Mouse (Mus musculus) stomach, postnatal 0 days (tissue): ENCODE measurements at regions not wholly inside any gene's neighbourhood (a gene's known extent, or its start where the extent isn't known, plus 50 kb on each side); places are given as distances from the start of the nearest gene placed in this dataset.
A peak's percentile ranks its signal among the peaks of the same experiment; 100 is the strongest.

Source experiments
- ATAC-seq: fragments of 200-750 bp; cut with Nextera tagmentation; 2 replicates; pipeline ENCODE4 v1.8.0; 2017; ENCODE audit not compliant: low FRiP score, low TSS enrichment
- DNase-seq: peaks from one replicate; pipeline ENCODE4 v3.0.0-alpha.2; 2016; ENCODE audit warnings: low spot score
- H3K27ac ChIP-seq: fragments of 300-500 bp; sonication (generic); replicated peaks from 2 replicates; pipeline ENCODE4 v1.5.1; 2014; ENCODE audit warnings: mild to moderate bottlenecking, control low read depth
- H3K27me3 ChIP-seq: fragments of 300-500 bp; sonication (generic); 2 replicates; pipeline ENCODE4 v1.6.1; 2014; ENCODE audit warnings: low read length; ENCODE audit not compliant: control insufficient read depth, insufficient read depth
- H3K36me3 ChIP-seq: fragments of 300-500 bp; sonication (generic); 2 replicates; pipeline ENCODE4 v1.6.1; 2014; ENCODE audit warnings: low read length, mixed read lengths; ENCODE audit not compliant: control insufficient read depth, insufficient read depth
- H3K4me1 ChIP-seq: fragments of 300-500 bp; sonication (generic); replicated peaks from 2 replicates; pipeline ENCODE4 v1.6.1; 2014; ENCODE audit warnings: antibody characterized with exemption; ENCODE audit not compliant: control insufficient read depth, insufficient read depth
- H3K4me2 ChIP-seq: fragments of 300-500 bp; sonication (generic); replicated peaks from 2 replicates; pipeline ENCODE4 v1.6.1; 2014; ENCODE audit warnings: low read depth, mild to moderate bottlenecking, control low read depth, moderate library complexity
- H3K4me3 ChIP-seq: fragments of 300-500 bp; sonication (generic); 2 replicates; pipeline ENCODE4 v1.5.1; 2014; ENCODE audit warnings: low read depth, low read length, control low read depth
- H3K9ac ChIP-seq: fragments of 300-500 bp; sonication (generic); 2 replicates; pipeline ENCODE4 v1.6.1; 2014; ENCODE audit warnings: mild to moderate bottlenecking, low read length, control low read depth, mixed read lengths
- H3K9me3 ChIP-seq: fragments of 300-500 bp; sonication (generic); 2 replicates; pipeline ENCODE4 v1.6.1; 2016; ENCODE audit warnings: low read length; ENCODE audit not compliant: control insufficient read depth
- CTCF ChIP-seq: IDR thresholded peaks from 2 replicates; pipeline ENCODE4 v1.5.1; 2016; ENCODE audit warnings: antibody characterized with exemption, low read depth, mild to moderate bottlenecking, moderate library complexity
- EP300 ChIP-seq: optimal IDR thresholded peaks from 2 replicates; pipeline ENCODE3; 2016; ENCODE audit warnings: antibody characterized with exemption
- WGBS: fragments of 180-500 bp; shearing (Covaris S2); extraction: QIAGEN DNeasy Blood & Tissue Kit; methylation state at CpG from one replicate; pipeline ENCODE4 v1.1.7; 2014; 5-methylcytosine and 5-hydroxymethylcytosine counted together

DNA sequence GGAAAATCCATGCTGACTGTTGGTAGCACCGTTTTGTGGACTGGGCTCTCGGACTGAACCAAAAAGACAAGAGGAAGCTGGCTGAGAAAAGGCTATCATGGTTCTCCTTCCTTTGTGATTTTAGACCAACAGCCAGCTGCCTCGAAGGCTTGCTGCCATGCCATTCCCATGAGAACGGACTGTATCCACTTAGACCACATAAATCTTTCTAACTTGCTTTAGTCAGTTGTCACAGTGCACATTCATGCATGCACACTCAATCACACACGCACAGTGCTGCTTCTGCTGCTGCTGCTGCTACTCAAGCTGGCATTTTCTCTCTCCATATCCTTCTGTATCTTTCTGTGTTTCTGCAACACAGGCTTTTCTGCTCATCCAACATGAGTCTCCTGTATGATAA is 1405.8 kb downstream of the Gsdmc2 start:
- peak; percentile 26 for ATAC-seq
- H3K4me2 ChIP-seq: no peak overlapping the region
- WGBS: 64% methylated on average over 5 of the region's 5 CpGs

DNA sequence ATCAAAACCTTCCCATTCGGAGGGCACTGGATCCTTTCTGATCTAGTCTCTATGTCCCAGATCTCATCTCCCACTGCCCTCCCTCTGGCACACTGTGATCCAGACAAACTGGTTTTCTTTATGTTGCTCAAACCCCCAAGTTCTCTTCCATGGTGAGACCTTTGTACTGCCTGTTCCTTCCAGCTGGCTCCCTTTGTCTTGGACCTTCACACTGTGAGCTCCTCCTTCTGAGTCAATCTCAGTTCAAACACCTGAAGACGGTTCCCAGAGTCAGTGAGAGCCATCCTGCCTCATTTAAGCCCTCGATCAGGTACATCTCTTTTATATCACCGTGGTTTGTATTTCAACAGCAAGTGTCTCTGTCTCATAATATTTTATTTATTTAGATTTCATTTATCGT is 1408.3 kb downstream of the Gsdmc2 start:
- Histone ChIP-seq H3K36me3 (no peaks in the 10 kb centered on the region), H3K4me2 (no peak overlapping the region), H3K27ac (no peak overlapping the region), H3K4me1 (no peaks in the 10 kb centered on the region), H3K9ac (no peak overlapping the region), H3K4me3 (no peak overlapping the region), H3K9me3 (no peaks in the 10 kb centered on the region), H3K27me3 (no peaks in the 10 kb centered on the region)
- ATAC-seq (no peak), DNase-seq (no peak)
- no peak for TF ChIP-seq EP300
- TF ChIP-seq CTCF: no peak
- WGBS: 77% methylated on average over 5 of the region's 5 CpGs

More for the DNA sequence above, 1405.8 kb downstream of the Gsdmc2 start:
- Histone ChIP-seq H3K4me3 (no peak overlapping the region), H3K36me3 (no peaks in the 10 kb centered on the region), H3K27ac (no peak overlapping the region), H3K27me3 (no peaks in the 10 kb centered on the region), H3K9ac (no peak overlapping the region), H3K4me1 (no peaks in the 10 kb centered on the region), H3K9me3 (no peaks in the 10 kb centered on the region)
- DNase-seq: no peak
- TF ChIP-seq CTCF (no peak), EP300 (no peak)

DNA sequence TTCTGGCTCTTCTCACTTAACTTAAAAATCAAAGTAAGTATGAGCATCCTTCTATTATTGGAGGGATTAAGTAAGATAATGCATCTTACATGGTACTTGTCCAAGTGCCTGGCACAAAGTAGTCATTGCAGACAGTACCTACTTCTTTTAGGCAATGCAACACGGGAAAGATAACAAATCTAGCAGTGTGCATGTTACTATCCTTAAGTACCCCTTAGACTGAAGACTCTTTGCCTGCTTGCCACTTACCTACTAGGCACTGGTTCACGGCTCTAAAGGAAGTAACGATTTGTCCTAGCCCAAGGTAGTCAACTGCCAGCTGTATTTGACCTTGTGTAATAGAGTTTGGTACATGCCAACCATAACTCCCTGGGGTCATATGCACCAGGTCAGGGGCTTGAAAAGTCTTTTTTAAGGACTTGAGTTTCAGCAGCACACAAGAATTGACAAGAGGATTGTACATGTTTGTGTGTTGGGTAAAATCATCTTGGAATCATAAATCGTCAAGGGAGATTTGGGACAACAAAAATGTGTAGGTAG is 1409.8 kb downstream of the Gsdmc2 start:
- no peak overlapping the region for H3K27ac ChIP-seq
- WGBS: 90% methylated on average over 4 of the region's 4 CpGs
- TF ChIP-seq EP300: no peak
- TF ChIP-seq CTCF: no peak
- no peaks in the 10 kb centered on the region for H3K27me3 ChIP-seq
- ATAC-seq (no peak), DNase-seq (no peak)
- no peaks in the 10 kb centered on the region for H3K9me3 ChIP-seq
- H3K36me3 ChIP-seq: no peaks in the 10 kb centered on the region
- H3K4me1 ChIP-seq: no peaks in the 10 kb centered on the region
- no peak overlapping the region for H3K4me2 ChIP-seq
- H3K9ac ChIP-seq: no peak overlapping the region
- no peak overlapping the region for H3K4me3 ChIP-seq

DNA sequence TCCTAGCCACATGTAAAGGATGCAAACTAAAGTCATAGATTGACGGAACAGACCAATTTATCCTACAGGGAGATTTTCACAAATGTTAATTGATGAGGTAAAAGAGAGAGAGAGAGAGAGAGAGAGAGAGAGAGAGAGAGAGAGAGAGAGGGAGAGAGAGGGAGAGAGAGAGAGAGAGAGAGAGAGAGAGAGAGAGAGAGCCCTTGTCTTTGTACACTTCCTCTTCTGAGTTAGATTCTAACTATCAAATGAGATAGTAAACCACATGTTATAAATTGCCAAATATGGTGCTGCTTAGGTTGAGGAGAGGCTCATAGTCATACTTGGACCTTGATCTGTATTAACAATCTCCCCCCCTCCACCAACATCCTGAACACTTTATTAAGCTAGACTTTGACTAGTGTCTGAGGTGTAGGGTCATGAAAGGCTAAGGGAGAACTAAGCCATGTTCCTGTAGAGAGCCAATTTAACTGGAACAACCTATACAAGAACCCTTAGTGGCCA is 1412.2 kb downstream of the Gsdmc2 start:
- TF ChIP-seq EP300 (no peak), CTCF (no peak)
- WGBS: 85% methylated on average over 1 of the region's 1 CpGs

DNA sequence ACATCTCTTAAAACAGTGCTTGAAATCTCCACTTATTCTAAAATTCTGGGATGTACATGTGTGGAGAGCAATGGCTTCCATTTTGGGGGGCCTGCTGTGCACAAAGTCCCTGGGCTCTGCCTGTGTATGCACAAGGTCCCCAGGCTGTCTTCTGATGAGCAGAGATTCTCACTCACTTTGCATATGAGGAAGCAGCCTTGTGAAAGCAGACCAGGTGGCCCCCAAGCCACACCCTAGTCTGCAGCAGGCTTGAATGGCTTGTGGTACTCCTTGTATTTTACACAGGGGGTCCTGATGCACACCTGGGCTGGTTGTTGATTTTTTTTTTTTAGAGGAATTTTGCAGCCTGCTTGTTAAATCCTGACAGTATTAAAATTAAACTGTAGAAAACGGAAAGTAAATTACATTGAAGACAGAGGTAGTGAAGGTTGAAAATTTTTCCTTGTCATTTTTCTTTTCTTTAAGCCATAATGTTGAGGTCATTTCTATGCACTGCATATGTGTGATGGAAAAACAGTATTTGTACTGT is 1413.8 kb downstream of the Gsdmc2 start:
- ATAC-seq: no peak
- WGBS: 86% methylated on average over 1 of the region's 1 CpGs
- Histone ChIP-seq H3K4me2 (no peak overlapping the region), H3K9ac (no peak overlapping the region), H3K27ac (no peak overlapping the region), H3K36me3 (no peaks in the 10 kb centered on the region), H3K9me3 (no peaks in the 10 kb centered on the region), H3K27me3 (no peaks in the 10 kb centered on the region), H3K4me3 (no peak overlapping the region), H3K4me1 (no peaks in the 10 kb centered on the region)
- no peak for DNase-seq
- TF ChIP-seq CTCF (no peak), EP300 (no peak)

More for the DNA sequence above, 1412.2 kb downstream of the Gsdmc2 start:
- no peak overlapping the region for H3K9ac ChIP-seq
- no peaks in the 10 kb centered on the region for H3K4me1 ChIP-seq
- DNase-seq: no peak
- no peaks in the 10 kb centered on the region for H3K36me3 ChIP-seq
- H3K27ac ChIP-seq: no peak overlapping the region
- no peaks in the 10 kb centered on the region for H3K9me3 ChIP-seq
- ATAC-seq: no peak
- H3K4me3 ChIP-seq: no peak overlapping the region
- H3K27me3 ChIP-seq: no peaks in the 10 kb centered on the region
- no peak overlapping the region for H3K4me2 ChIP-seq

DNA sequence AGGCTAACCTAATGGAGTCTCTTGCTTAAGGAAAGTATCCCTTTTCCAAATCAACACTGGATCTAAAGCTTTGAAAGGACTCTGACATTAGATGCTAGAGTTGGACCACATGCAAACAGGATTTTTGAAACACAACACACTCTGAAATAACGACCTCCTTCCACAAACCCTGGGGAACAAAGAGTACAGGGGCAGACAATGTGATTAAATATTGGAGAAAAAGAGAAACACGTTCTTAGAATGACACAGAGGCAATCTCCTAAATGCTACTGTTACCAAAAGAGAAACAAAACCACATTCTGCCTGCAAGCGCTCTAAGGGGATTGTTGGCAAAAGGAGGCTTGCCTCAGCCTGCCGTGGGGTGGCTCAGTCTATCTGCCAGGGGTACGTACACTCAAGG is 1422.0 kb downstream of the Gsdmc2 start:
- H3K4me3 ChIP-seq: no peak overlapping the region
- no peaks in the 10 kb centered on the region for H3K27me3 ChIP-seq
- H3K9me3 ChIP-seq: no peaks in the 10 kb centered on the region
- TF ChIP-seq EP300 (no peak), CTCF (no peak)
- no peaks in the 10 kb centered on the region for H3K4me1 ChIP-seq
- no peak overlapping the region for H3K9ac ChIP-seq
- ATAC-seq (no peak), DNase-seq (no peak)
- no peak overlapping the region for H3K4me2 ChIP-seq
- H3K27ac ChIP-seq: no peak overlapping the region
- WGBS: 58% methylated on average over 5 of the region's 5 CpGs
- no peaks in the 10 kb centered on the region for H3K36me3 ChIP-seq
